Mouse (Mus musculus) CH12.LX (cell line): ENCODE results near the gene Pip5k1a.

ENCODE experiments used
- CTCF ChIP-seq, 2 experiments: IDR thresholded peaks in 1 of 2; conservative IDR thresholded peaks in 1 of 2; 2 replicates each; pipeline ENCODE4 v1.5.1; 2011 to 2012; ENCODE audit warnings: low read depth in 2 of 2, low read length in 2 of 2, improper control_type of control experiment in 1 of 2, inconsistent platforms in 1 of 2, mild to moderate bottlenecking in 1 of 2, moderate library complexity in 1 of 2
- E2F4 ChIP-seq: IDR thresholded peaks from 2 replicates; pipeline ENCODE4 v1.6.1; 2011; ENCODE audit warnings: low read depth, low read length, improper control_type of control experiment; ENCODE audit not compliant: insufficient replicate concordance
- IRF4 ChIP-seq: IDR thresholded peaks from 2 replicates; pipeline ENCODE4 v1.6.1; 2014; ENCODE audit warnings: low read depth, mild to moderate bottlenecking, inconsistent platforms, low read length, improper control_type of control experiment
- MAX ChIP-seq: IDR thresholded peaks from 2 replicates; pipeline ENCODE4 v1.6.1; 2011; ENCODE audit warnings: low read length, improper control_type of control experiment
- MYC ChIP-seq: IDR thresholded peaks from 2 replicates; pipeline ENCODE4 v1.6.1; 2011; ENCODE audit warnings: low read depth, mild to moderate bottlenecking, improper control_type of control experiment, low read length
- POLR2A ChIP-seq: IDR thresholded peaks from 2 replicates; pipeline ENCODE4 v1.6.1; 2011; ENCODE audit warnings: low read depth, mild to moderate bottlenecking, improper control_type of control experiment, low read length
- SIN3A ChIP-seq: IDR thresholded peaks from 2 replicates; pipeline ENCODE4 v1.6.1; 2012; ENCODE audit warnings: low read length, improper control_type of control experiment, inconsistent platforms
- TBP ChIP-seq: conservative IDR thresholded peaks from 2 replicates; pipeline ENCODE4 v1.6.1; 2011; ENCODE audit warnings: low read depth, low read length, improper control_type of control experiment
- USF2 ChIP-seq: conservative IDR thresholded peaks from 2 replicates; pipeline ENCODE4 v1.6.1; 2011; ENCODE audit warnings: low read depth, low read length, improper control_type of control experiment

DNA sequence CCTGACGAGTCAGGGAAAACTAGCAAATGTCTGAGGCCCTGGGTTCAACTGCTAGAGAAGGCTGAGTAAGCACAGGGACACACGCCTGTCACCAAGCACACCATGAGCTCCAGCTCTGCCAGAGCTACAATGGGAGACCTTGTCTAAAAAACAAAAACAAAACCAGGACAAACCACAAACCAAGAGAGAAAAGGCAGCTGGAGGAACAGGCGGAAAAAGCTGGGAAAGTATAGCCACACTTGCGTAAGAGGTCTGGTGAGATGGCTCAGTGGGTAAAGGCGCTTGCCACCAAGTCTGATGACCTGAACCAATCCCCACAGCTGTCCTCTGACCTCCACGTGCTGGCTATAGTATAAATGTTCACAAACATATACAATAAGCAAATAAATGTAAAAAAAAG lies 40.6 kb downstream of the Pip5k1a start:
- TF ChIP-seq CTCF (conservative IDR thresholded peaks at IDR 0.05 in 1 of 2, IDR thresholded peaks at IDR 0.05 in 1 of 2; ENCODE audit: low read depth in 2 of 2, low read length in 2 of 2), result no peak
- no peak for TF ChIP-seq SIN3A
- TF ChIP-seq TBP, result no peak
- no peak for TF ChIP-seq MYC
- no peak for TF ChIP-seq POLR2A
- no peak for TF ChIP-seq IRF4
- no peak for TF ChIP-seq MAX
- TF ChIP-seq E2F4, result no peak
- no peak for TF ChIP-seq USF2
